Mouse (Mus musculus) G1E-ER4 (cell line): ENCODE results near the gene Cox10. TPM values are rescaled to one million over a fixed set of nuclear protein-coding genes. Genes with fewer than 3 reads are reported as not detected.

Experiments used
- GATA1 ChIP-seq: IDR thresholded peaks from one replicate; pipeline ENCODE4 v1.8.0; 2012; ENCODE audit warnings: low read length, inconsistent platforms
- polyA plus RNA-seq: library from polyadenylated mRNA; stranded (reverse); fragments of >175 nt; gene quantifications from 2 replicates; pipeline ENCODE4 v1.2.3, GENCODE M21; 2012

Gene Cox10
- polyA plus RNA-seq, 1 experiment: 54.1 TPM

GRCm38 (mm10) chr11:63919211-63920098 lies 159.8 kb downstream of the Cox10 start:
- TF ChIP-seq GATA1: no peak

GRCm38 (mm10) chr11:63918321-63919105 lies 160.8 kb downstream of the Cox10 start:
- TF ChIP-seq GATA1: no peak

- TF ChIP-seq GATA1: no peak
Measured at GRCm38 (mm10) chr11:63917561-63917960, 161.7 kb downstream of the Cox10 start.

GRCm38 (mm10) chr11:63914388-63914787 lies 164.9 kb downstream of the Cox10 start:
- no peak for TF ChIP-seq GATA1

- no peak for TF ChIP-seq GATA1
Measured at GRCm38 (mm10) chr11:63913936-63914335, 165.3 kb downstream of the Cox10 start.

Other genes with a start within 250 kb of the Cox10 start
- not detected in 2 replicates for gene Hs3st3b1, start 157.2 kb downstream of the Cox10 start, polyA plus RNA-seq